Mouse (Mus musculus) embryo, embryonic 9.5 days (tissue): ENCODE measurements around the gene Slc7a11.

Experiments
- DNase-seq: peaks from one replicate; pipeline ENCODE4 v3.0.0-alpha.2; 2017; ENCODE audit errors: extremely low spot score

Gene Slc7a11

GRCm38 (mm10) chr3:50001635-50002034 lies 441.8 kb downstream of the Slc7a11 start:
- DNase-seq, result no peak

DNA sequence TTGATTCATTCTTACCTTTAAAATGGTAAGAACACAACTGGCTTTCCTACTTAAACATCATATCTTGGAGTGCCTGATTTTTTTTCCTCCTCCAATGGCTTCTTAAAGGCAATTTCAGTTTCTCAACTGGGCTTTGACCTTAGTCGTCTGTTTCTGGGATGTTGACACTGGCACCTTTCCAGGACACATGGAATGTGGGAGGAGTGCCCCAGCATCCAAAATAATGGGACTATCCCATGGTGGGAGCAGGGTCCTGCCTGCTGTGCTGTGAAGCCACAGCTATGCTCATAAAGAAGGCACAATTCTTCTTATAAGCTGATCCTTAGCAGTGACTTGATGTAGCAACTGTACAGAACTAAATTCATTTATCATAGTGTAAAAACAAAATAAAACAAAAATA lies 450.5 kb downstream of the Slc7a11 start:
- no peak for DNase-seq

DNA sequence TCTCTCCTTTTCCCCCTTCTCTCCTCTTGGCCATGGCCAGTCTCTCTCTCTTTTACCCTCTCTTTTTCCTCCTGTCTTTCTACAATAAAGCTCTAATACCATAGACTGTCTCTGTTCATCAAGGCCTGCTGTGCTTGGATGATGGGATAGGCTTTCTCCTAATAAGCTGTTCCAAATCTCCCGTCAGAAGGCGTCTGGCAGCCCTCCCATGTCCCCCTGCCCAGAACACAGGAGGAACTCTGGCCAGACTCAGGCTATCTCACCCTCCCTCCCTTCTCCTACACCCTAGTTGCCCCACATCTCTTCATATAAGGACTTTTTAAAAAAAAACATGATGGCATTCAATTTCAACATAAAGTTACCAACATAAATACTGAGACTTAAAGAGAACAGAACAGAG lies 456.2 kb downstream of the Slc7a11 start:
- DNase-seq, result no peak

DNA sequence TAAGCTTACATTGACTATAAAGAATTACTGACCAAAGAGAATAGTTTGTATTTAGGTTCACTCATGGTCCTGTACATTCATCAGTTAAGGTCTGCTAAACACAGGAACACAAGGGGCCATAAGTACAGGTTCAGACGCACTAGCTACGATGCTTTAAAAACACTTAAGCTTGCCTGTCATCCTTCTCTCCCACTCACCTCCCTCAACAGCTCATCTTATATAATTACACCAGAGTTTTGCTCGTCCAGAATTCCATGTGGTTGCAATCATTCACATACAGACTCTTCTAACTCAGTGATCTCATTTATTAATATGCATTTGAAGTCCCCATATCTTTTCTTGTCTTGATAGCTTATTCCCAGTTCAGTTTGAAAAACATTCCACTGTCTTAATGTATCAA lies 458.6 kb downstream of the Slc7a11 start:
- DNase-seq, result no peak

DNA sequence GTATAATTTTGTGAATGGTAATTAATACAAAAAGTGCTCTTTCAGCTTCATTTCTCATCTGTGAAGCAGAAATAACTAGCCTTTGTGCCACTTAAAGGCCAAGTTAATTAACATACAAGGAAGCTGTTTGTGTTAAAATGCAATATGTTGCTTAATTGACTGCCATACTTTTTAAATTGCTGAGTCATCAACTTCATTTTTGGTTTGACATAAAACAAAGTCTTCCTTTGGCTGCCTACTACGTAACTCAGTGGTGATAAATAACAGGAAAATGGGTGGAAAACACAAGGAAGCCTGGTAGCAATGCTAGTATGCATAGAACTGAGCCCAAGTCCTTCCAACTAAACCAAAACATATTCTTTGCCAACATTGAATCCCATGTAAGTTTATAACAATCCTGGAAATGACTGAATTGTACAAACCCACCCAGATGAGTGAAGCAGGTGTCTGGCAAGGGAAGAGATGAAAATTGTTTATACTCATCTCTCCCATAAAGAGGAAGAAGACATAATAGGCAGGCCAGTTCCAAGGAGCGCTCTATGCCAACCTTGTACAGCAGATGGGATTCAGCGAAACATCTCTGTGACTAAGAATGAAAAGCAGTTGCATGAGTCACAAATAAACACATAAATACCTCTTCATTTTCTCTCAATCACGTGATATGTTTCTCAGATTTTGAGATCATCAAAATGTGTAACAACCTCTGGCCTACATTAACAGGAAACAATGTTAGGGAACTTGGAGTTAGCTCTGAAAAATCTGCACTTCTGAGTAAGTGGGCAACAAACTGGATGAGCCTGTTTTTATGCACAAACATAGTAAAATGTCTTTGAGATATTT lies 459.8 kb downstream of the Slc7a11 start:
- DNase-seq, result no peak

- no peak for DNase-seq
These were observed 469.4 kb downstream of the Slc7a11 start for GRCm38 (mm10) chr3:49973994-49974393.

- DNase-seq, result no peak
These were observed 477.8 kb downstream of the Slc7a11 start for GRCm38 (mm10) chr3:49965569-49965968.

DNA sequence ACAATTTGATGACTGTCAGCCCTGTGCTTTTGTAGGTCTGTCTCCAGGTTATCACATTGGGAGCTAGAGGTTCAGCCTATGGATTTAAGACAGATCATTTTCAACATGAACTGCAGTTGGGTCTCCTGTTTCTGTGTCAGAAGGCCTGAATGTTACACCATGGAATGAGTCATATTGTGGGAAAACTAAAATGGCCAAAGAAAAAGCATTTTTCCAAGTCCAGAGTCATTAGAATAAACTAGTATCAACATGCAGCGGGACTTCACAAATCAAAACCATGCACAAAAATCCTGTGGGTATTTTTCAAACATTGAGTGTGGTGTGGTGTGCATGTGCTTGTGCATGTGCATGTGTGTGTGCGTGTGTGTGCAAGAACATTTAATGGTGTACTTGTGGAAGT lies 482.8 kb downstream of the Slc7a11 start:
- DNase-seq, result no peak

DNA sequence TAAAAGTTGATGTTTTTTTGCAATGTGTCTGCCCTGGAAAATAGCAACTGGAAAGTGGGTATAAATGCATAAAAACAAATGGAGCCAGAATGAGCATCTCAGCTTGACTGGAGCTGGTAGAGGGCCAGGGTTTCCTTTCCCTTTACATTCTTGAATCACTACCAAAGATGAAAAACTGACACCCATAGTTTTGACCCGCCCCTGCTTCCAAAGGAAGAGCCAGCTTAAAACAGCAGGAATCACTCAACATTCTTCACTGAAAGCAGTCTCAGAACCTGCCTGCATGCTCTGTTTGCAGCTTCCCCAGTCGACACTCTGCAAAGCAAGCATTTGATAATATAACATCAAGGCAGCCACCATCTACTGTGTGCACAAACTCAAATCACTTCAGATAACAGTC lies 496.6 kb downstream of the Slc7a11 start:
- DNase-seq, result no peak

GRCm38 (mm10) chr3:49944783-49945182 lies 498.6 kb downstream of the Slc7a11 start:
- peak; percentile 15 for DNase-seq

GRCm38 (mm10) chr3:49937611-49938010 lies 505.8 kb downstream of the Slc7a11 start:
- DNase-seq, result no peak

GRCm38 (mm10) chr3:49929496-49929895 lies 513.9 kb downstream of the Slc7a11 start:
- DNase-seq, result no peak

- peak; percentile 26 for DNase-seq
These were observed 514.7 kb downstream of the Slc7a11 start for GRCm38 (mm10) chr3:49928509-49929263.

GRCm38 (mm10) chr3:49913929-49914328 lies 529.5 kb downstream of the Slc7a11 start:
- no peak for DNase-seq

GRCm38 (mm10) chr3:49910922-49911321 lies 532.5 kb downstream of the Slc7a11 start:
- no peak for DNase-seq

DNA sequence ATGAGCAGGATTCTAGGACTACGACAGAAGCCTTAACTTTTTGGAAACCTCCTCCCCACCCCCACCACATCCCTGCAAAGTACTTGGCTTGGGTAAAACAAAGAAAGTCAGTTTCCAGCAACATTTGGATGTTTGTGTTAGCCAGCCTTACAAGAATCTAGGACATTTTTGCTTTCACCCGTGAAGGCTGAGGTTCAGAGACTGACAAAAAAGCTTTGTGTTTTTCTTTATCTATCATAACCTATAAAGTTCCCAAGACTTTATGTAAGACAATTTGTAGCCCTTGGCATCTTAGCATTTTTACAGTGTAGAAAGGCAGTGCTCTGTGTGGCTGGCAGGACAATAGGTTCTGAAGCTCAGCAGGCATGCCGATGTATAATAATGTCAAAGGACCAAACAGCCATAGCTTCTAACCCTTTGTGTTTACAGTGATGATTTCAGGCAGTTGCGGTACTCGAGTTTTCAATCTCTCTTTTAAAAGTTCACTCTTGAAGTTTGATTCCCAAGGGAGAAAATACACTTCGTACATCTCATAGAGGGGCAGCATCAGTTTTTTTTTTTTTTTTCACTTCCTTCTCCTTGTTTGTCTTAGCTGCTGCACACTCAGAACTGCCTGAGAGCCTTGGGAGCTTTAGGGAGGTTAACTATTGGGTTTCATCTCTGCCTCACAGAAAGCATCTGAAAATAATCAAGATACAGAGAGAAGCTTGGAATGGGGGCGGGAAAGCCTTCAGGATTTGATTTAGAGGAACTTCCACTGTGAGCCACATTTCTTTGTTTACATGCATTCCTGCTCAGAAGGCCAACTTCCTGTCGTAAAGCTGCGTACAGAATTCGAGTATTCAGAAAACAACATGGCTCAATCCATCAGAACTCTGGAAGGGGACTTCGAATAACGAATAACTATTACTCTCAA lies 534.7 kb downstream of the Slc7a11 start:
- DNase-seq, result peak; percentile 61

- no peak for DNase-seq
These were observed 549.5 kb downstream of the Slc7a11 start for GRCm38 (mm10) chr3:49893945-49894344.

DNA sequence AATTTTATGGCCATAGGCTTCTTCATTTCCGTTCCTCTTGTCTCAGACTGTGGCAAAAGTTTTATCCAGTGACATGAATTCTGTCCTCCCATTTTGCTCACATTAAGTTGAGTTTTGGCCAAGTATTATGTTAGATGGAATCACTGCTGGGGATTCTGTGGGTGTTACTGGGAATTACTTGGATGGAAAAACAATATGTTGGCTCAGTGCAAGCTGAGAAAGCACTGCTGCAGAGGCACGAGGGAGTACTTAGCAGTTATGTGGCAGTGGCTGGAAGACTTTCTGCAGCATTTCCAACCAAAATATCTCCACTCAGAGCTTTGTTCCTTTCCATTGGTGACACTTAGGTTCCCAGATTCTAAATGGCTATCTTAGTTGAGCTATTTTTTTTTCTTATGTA lies 556.1 kb downstream of the Slc7a11 start:
- DNase-seq, result no peak

- no peak for DNase-seq
These were observed 557.0 kb downstream of the Slc7a11 start for GRCm38 (mm10) chr3:49886220-49886945.

DNA sequence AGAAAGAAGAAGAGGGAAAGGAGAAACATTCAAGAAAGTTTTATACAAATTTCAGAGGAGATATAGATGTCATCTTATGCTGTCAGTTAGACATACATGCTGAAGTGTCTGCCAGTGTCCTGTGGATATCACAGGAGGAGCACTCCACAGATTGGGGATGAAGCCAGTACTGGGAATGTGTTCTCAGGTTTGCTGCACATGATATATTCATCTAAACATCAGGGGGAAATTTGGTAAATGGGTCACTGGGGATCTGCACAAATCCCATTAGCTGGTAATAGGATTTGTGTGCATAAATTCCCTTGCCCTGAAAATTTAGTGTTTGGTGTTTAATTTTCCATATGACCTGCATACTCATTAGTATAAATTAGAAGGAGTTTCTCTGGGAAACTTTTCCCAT lies 562.9 kb downstream of the Slc7a11 start:
- no peak for DNase-seq

- no peak for DNase-seq
These were observed 572.6 kb downstream of the Slc7a11 start for GRCm38 (mm10) chr3:49870786-49871185.
